Mouse (Mus musculus) ZHBTc4 (cell line): ENCODE measurements at regions not wholly inside any gene's neighbourhood (a gene's known extent, or its start where the extent isn't known, plus 50 kb on each side); places are given as distances from the start of the nearest gene placed in this dataset.

Experiments used
- DNase-seq: peaks from one replicate; pipeline ENCODE4 v3.0.0-alpha.2; 2011; ENCODE audit warnings: low read depth, low spot score

GRCm38 (mm10) chr3:33498645-33499044, 301.0 kb upstream of the Ttc14 start:
- DNase-seq, result no peak

GRCm38 (mm10) chr3:33508277-33508676, 291.4 kb upstream of the Ttc14 start:
- peak; percentile 70 for DNase-seq

- DNase-seq, result no peak
These were observed 255.5 kb upstream of the Ttc14 start for GRCm38 (mm10) chr3:33544161-33544560.

- no peak for DNase-seq
These were observed 236.8 kb upstream of the Ttc14 start for GRCm38 (mm10) chr3:33562670-33563360.

GRCm38 (mm10) chr3:33580599-33580998, 219.0 kb upstream of the Ttc14 start:
- peak; percentile 47 for DNase-seq

- no peak for DNase-seq
These were observed 185.4 kb upstream of the Ttc14 start for GRCm38 (mm10) chr3:33614206-33614605.

GRCm38 (mm10) chr3:33616871-33617270, 182.8 kb upstream of the Ttc14 start:
- DNase-seq, result no peak

- DNase-seq, result peak; percentile 4
These were observed 166.6 kb upstream of the Ttc14 start for GRCm38 (mm10) chr3:33632928-33633514.

GRCm38 (mm10) chr3:33658597-33658996, 141.0 kb upstream of the Ttc14 start:
- no peak for DNase-seq
